Mouse (Mus musculus) midbrain, embryonic 11.5 days (tissue): ENCODE data around the gene Adamts3. TPM values are rescaled to one million over a fixed set of nuclear protein-coding genes. Genes with fewer than 3 reads are reported as not detected.

ENCODE experiments used
- ATAC-seq: fragments of 200-750 bp; cut with Nextera tagmentation; 2 replicates; pipeline ENCODE4 v1.8.0; 2017; ENCODE audit warnings: moderate TSS enrichment, moderate library complexity; ENCODE audit not compliant: low FRiP score
- DNase-seq: peaks from one replicate; pipeline ENCODE4 v3.0.0; 2015; ENCODE audit warnings: low spot score; ENCODE audit errors: missing footprints
- H3K27ac ChIP-seq: fragments of 300-500 bp; sonication (generic); 2 replicates; pipeline ENCODE4 v1.5.1; 2014; ENCODE audit warnings: low read depth, low read length
- H3K27me3 ChIP-seq: fragments of 300-500 bp; sonication (generic); 2 replicates; pipeline ENCODE4 v1.6.1; 2014; ENCODE audit warnings: mild to moderate bottlenecking, low read length, moderate library complexity, mixed read lengths; ENCODE audit not compliant: control insufficient read depth, insufficient read depth
- H3K36me3 ChIP-seq: fragments of 300-500 bp; sonication (generic); 2 replicates; pipeline ENCODE4 v1.6.1; 2014; ENCODE audit warnings: mild to moderate bottlenecking, low read length, moderate library complexity, mixed read lengths; ENCODE audit not compliant: control insufficient read depth, insufficient read depth
- H3K4me1 ChIP-seq: fragments of 300-500 bp; sonication (generic); 2 replicates; pipeline ENCODE4 v1.6.1; 2014; ENCODE audit warnings: low read length; ENCODE audit not compliant: control insufficient read depth, insufficient read depth
- H3K4me2 ChIP-seq: fragments of 300-500 bp; sonication (generic); 2 replicates; pipeline ENCODE4 v1.6.1; 2014; ENCODE audit warnings: mild to moderate bottlenecking, moderate library complexity
- H3K4me3 ChIP-seq: fragments of 300-500 bp; sonication (generic); 2 replicates; pipeline ENCODE4 v1.5.1; 2014; ENCODE audit warnings: low read depth, low read length
- H3K9ac ChIP-seq: fragments of 300-500 bp; sonication (generic); 2 replicates; pipeline ENCODE4 v1.6.1; 2014; ENCODE audit warnings: low read length
- H3K9me3 ChIP-seq: fragments of 300-500 bp; sonication (generic); 2 replicates; pipeline ENCODE4 v1.6.1; 2016; ENCODE audit warnings: low read length; ENCODE audit not compliant: control insufficient read depth
- WGBS: fragments of 180-500 bp; shearing (Covaris S2); extraction: QIAGEN DNeasy Blood & Tissue Kit; methylation state at CpG from one replicate; pipeline ENCODE4 v1.1.7; 2014; 5-methylcytosine and 5-hydroxymethylcytosine counted together
- polyA plus RNA-seq: library from polyadenylated mRNA; unstranded; fragments of >200 nt; fragmentation: Nextera tagmentation; extraction: Ambion mirVana; gene quantifications from 2 replicates; pipeline ENCODE4 v1.2.1, GENCODE M21; 2014

Gene Adamts3
- polyA plus RNA-seq, 1 experiment from 2014 or later = 4.9 TPM

GRCm38 (mm10) chr5:89653862-89654261 is 229.3 kb downstream of the Adamts3 start:
- Histone ChIP-seq H3K9me3 (no peaks in the 10 kb centered on the region), H3K4me1 (no peaks in the 10 kb centered on the region), H3K36me3 (no peaks in the 10 kb centered on the region), H3K27me3 (no peaks in the 10 kb centered on the region), H3K27ac (no peak overlapping the region), H3K9ac (no peak overlapping the region), H3K4me3 (no peak overlapping the region), H3K4me2 (no peak overlapping the region)
- 88% methylated on average over 2 of the region's 2 CpGs for whole genome bisulfite sequencing
- DNase-seq (peak; percentile 17), ATAC-seq (no peak)

GRCm38 (mm10) chr5:89646940-89647339 is 236.2 kb downstream of the Adamts3 start:
- H3K27me3 ChIP-seq = no peaks in the 10 kb centered on the region
- ATAC-seq = no peak
- no peak for DNase-seq
- no peaks in the 10 kb centered on the region for H3K4me1 ChIP-seq
- no peak overlapping the region for H3K4me2 ChIP-seq
- H3K36me3 ChIP-seq = no peaks in the 10 kb centered on the region
- no peak overlapping the region for H3K27ac ChIP-seq
- H3K9ac ChIP-seq = no peak overlapping the region
- H3K9me3 ChIP-seq = no peaks in the 10 kb centered on the region
- no peak overlapping the region for H3K4me3 ChIP-seq

- Histone ChIP-seq H3K4me1 (no peaks in the 10 kb centered on the region), H3K36me3 (no peaks in the 10 kb centered on the region), H3K27me3 (no peaks in the 10 kb centered on the region), H3K4me2 (no peak overlapping the region), H3K27ac (no peak overlapping the region), H3K9me3 (no peaks in the 10 kb centered on the region), H3K9ac (no peak overlapping the region), H3K4me3 (no peak overlapping the region)
- DNase-seq (no peak), ATAC-seq (no peak)
- 88% methylated on average over 2 of the region's 2 CpGs for WGBS
These were observed 247.7 kb downstream of the Adamts3 start for GRCm38 (mm10) chr5:89635434-89635833.

DNA sequence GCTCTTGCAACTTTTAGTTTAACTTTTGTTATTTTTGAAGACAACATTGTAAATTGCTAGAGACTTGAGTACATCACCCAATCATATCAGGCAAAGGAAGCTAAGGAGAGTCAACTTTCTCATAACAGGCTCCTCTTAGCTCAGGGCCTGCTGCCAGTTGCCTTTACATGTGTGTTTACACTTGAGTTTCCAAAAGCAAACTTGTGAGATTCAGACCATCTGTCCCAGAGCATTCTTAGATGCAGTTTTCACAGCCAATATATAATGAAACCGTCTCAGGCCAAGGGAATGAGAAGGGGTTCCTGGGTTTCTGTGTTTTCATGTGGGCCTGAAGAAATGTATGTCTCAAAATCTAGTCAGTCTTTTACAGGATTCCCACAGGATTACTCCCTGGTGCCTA is 251.5 kb downstream of the Adamts3 start:
- no peak overlapping the region for H3K4me3 ChIP-seq
- no peaks in the 10 kb centered on the region for H3K27me3 ChIP-seq
- H3K9ac ChIP-seq = no peak overlapping the region
- no peaks in the 10 kb centered on the region for H3K9me3 ChIP-seq
- no peaks in the 10 kb centered on the region for H3K36me3 ChIP-seq
- ATAC-seq (no peak), DNase-seq (no peak)
- WGBS = 62% methylated on average over 1 of the region's 1 CpGs
- H3K27ac ChIP-seq = no peak overlapping the region
- no peak overlapping the region for H3K4me2 ChIP-seq
- H3K4me1 ChIP-seq = no peaks in the 10 kb centered on the region
